Mouse (Mus musculus): ENCODE measurements around the gene Scn8a. TPM values are rescaled to one million over a fixed set of nuclear protein-coding genes. Genes with fewer than 3 reads are reported as not detected.

The Scn8a gene
- polyA plus RNA-seq, 2 experiments, result 4.7 to 8.4 TPM

GRCm38 (mm10) chr15:100924941-100925340 lies 55.3 kb downstream of the Scn8a start:
- no peak overlapping the region for H3K9ac ChIP-seq (ENCODE audit: low read depth, low read length, severe bottlenecking)
- H3K4me1 ChIP-seq (ENCODE audit: control insufficient read depth, insufficient read depth, low read length), result no peaks in the 10 kb centered on the region
- no peak for TF ChIP-seq POLR2A (IDR thresholded peaks at IDR 0.05; ENCODE audit: borderline replicate concordance, extremely low read depth, insufficient read depth, insufficient read length)
- H3K9me3 ChIP-seq (ENCODE audit: control insufficient read depth, low read length), result no peaks in the 10 kb centered on the region
- DNase-seq (ENCODE audit: low spot score) (no peak), ATAC-seq (ENCODE audit: low FRiP score, low read depth) (no peak)
- no peaks in the 10 kb centered on the region for H3K36me3 ChIP-seq (ENCODE audit: control insufficient read depth, insufficient read depth, low read length)
- WGBS, result 67% methylated on average over 10 of the region's 10 CpGs
- no peak overlapping the region for H3K4me3 ChIP-seq (replicated peaks; ENCODE audit: low read length)
- H3K27me3 ChIP-seq (ENCODE audit: control insufficient read depth, insufficient read depth, low read length), result no peaks in the 10 kb centered on the region
- H3K27ac ChIP-seq (replicated peaks; ENCODE audit: low read depth, low read length), result no peak overlapping the region
- H3K4me2 ChIP-seq (replicated peaks; ENCODE audit: low read depth, low read length, severe bottlenecking), result no peak overlapping the region

GRCm38 (mm10) chr15:100930477-100930876 lies 60.8 kb downstream of the Scn8a start:
- H3K9me3 ChIP-seq (ENCODE audit: control insufficient read depth, low read length), result no peaks in the 10 kb centered on the region
- H3K36me3 ChIP-seq (ENCODE audit: control insufficient read depth, insufficient read depth, low read length), result no peaks in the 10 kb centered on the region
- no peak overlapping the region for H3K9ac ChIP-seq (ENCODE audit: low read depth, low read length, severe bottlenecking)
- no peak for TF ChIP-seq POLR2A (IDR thresholded peaks at IDR 0.05; ENCODE audit: borderline replicate concordance, extremely low read depth, insufficient read depth, insufficient read length)
- no peaks in the 10 kb centered on the region for H3K27me3 ChIP-seq (ENCODE audit: control insufficient read depth, insufficient read depth, low read length)
- H3K4me2 ChIP-seq (replicated peaks; ENCODE audit: low read depth, low read length, severe bottlenecking), result no peak overlapping the region
- H3K4me1 ChIP-seq (ENCODE audit: control insufficient read depth, insufficient read depth, low read length), result peaks cover 6% of the 10 kb centered on the region; the same call in 1 of the 2 replicates
- DNase-seq (ENCODE audit: low spot score) (no peak), ATAC-seq (ENCODE audit: low FRiP score, low read depth) (no peak)
- H3K4me3 ChIP-seq (replicated peaks; ENCODE audit: low read length), result no peak overlapping the region
- 42% methylated on average over 3 of the region's 3 CpGs for WGBS
- H3K27ac ChIP-seq (replicated peaks; ENCODE audit: low read depth, low read length), result no peak overlapping the region

GRCm38 (mm10) chr15:100936176-100936575 lies 66.5 kb downstream of the Scn8a start:
- Histone ChIP-seq H3K36me3 (ENCODE audit: control insufficient read depth, insufficient read depth, low read length) (no peaks in the 10 kb centered on the region), H3K27me3 (ENCODE audit: control insufficient read depth, insufficient read depth, low read length) (no peaks in the 10 kb centered on the region), H3K4me1 (ENCODE audit: control insufficient read depth, insufficient read depth, low read length) (peaks cover 16% of the 10 kb centered on the region), H3K27ac (replicated peaks; ENCODE audit: low read depth, low read length) (peak overlapping the region; percentile 22), H3K9ac (ENCODE audit: low read depth, low read length, severe bottlenecking) (peak overlapping the region; percentile 52), H3K9me3 (ENCODE audit: control insufficient read depth, low read length) (no peaks in the 10 kb centered on the region), H3K4me3 (replicated peaks; ENCODE audit: low read length) (peak overlapping the region; percentile 21), H3K4me2 (replicated peaks; ENCODE audit: low read depth, low read length, severe bottlenecking) (peak overlapping the region; percentile 30)
- no peak for ATAC-seq (ENCODE audit: low FRiP score, low read depth)
- DNase-seq (ENCODE audit: low spot score), result no peak
- TF ChIP-seq POLR2A (IDR thresholded peaks at IDR 0.05; ENCODE audit: borderline replicate concordance, extremely low read depth, insufficient read depth, insufficient read length), result no peak
- WGBS, result 50% methylated on average over 24 of the region's 24 CpGs

- H3K9ac ChIP-seq (ENCODE audit: low read depth, low read length, severe bottlenecking), result no peak overlapping the region
- H3K27me3 ChIP-seq (ENCODE audit: control insufficient read depth, insufficient read depth, low read length), result no peaks in the 10 kb centered on the region
- ATAC-seq (ENCODE audit: low FRiP score, low read depth), result no peak
Observed at GRCm38 (mm10) chr15:100948383-100948782, 78.7 kb downstream of the Scn8a start.

DNA sequence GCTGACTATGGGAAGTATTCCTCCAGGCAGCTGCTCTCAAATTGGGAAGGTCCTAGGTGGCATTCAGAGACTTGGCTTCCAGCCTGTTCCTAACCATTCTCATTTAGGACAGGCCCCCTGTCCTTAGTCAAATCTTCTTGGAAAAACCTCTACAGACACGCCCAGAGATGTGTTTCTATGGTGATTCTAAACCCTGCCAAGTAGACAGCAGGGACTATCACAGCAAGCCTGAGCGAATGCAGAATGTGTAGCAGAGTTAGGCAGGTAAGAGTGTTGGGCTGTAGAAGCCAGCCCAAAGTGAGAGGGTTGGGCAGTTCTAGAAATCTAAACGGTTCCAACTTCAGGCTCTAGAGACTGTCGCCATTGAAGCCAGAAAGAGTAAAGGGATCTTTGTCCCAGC lies 79.5 kb downstream of the Scn8a start:
- Histone ChIP-seq H3K4me3 (replicated peaks; ENCODE audit: low read length) (no peak overlapping the region), H3K4me2 (replicated peaks; ENCODE audit: low read depth, low read length, severe bottlenecking) (no peak overlapping the region), H3K9me3 (ENCODE audit: control insufficient read depth, low read length) (no peaks in the 10 kb centered on the region), H3K27me3 (ENCODE audit: control insufficient read depth, insufficient read depth, low read length) (no peaks in the 10 kb centered on the region), H3K36me3 (ENCODE audit: control insufficient read depth, insufficient read depth, low read length) (no peaks in the 10 kb centered on the region), H3K27ac (replicated peaks; ENCODE audit: low read depth, low read length) (no peak overlapping the region), H3K4me1 (ENCODE audit: control insufficient read depth, insufficient read depth, low read length) (no peaks in the 10 kb centered on the region), H3K9ac (ENCODE audit: low read depth, low read length, severe bottlenecking) (no peak overlapping the region)
- ATAC-seq (ENCODE audit: low FRiP score, low read depth), result no peak
- no peak for DNase-seq (ENCODE audit: low spot score)
- TF ChIP-seq POLR2A (IDR thresholded peaks at IDR 0.05; ENCODE audit: borderline replicate concordance, extremely low read depth, insufficient read depth, insufficient read length), result no peak
- 81% methylated on average over 4 of the region's 4 CpGs for WGBS

More at GRCm38 (mm10) chr15:100948383-100948782, 78.7 kb downstream of the Scn8a start:
- TF ChIP-seq POLR2A (IDR thresholded peaks at IDR 0.05; ENCODE audit: borderline replicate concordance, extremely low read depth, insufficient read depth, insufficient read length), result no peak
- Histone ChIP-seq H3K4me3 (replicated peaks; ENCODE audit: low read length) (no peak overlapping the region), H3K4me1 (ENCODE audit: control insufficient read depth, insufficient read depth, low read length) (no peaks in the 10 kb centered on the region), H3K9me3 (ENCODE audit: control insufficient read depth, low read length) (no peaks in the 10 kb centered on the region), H3K27ac (replicated peaks; ENCODE audit: low read depth, low read length) (no peak overlapping the region), H3K36me3 (ENCODE audit: control insufficient read depth, insufficient read depth, low read length) (no peaks in the 10 kb centered on the region), H3K4me2 (replicated peaks; ENCODE audit: low read depth, low read length, severe bottlenecking) (no peak overlapping the region)
- no peak for DNase-seq (ENCODE audit: low spot score)
- 88% methylated on average over 13 of the region's 13 CpGs for WGBS

DNA sequence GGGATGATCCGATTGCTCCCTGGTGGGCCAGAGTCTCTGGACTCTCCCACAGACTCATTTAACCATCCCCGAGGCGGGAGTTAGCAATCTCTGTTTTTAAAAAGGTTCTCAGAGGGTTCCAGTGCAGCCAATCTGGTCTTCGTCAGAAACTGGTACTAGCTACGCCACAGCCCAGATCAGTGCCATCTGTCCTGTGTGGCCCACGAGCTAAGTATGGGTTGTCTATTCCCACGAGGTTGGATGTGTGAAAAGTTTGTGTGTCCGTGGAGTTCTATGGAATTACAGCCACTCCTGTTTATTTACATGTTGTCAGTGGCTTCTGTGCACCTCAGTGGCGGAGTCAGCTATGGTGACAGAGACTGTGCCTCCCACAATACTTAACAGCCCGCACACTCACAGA lies 81.8 kb downstream of the Scn8a start:
- no peaks in the 10 kb centered on the region for H3K9me3 ChIP-seq (ENCODE audit: control insufficient read depth, low read length)
- no peak overlapping the region for H3K4me3 ChIP-seq (replicated peaks; ENCODE audit: low read length)
- WGBS, result 73% methylated on average over 10 of the region's 10 CpGs
- no peak for ATAC-seq (ENCODE audit: low FRiP score, low read depth)
- H3K27ac ChIP-seq (replicated peaks; ENCODE audit: low read depth, low read length), result no peak overlapping the region
- no peak overlapping the region for H3K9ac ChIP-seq (ENCODE audit: low read depth, low read length, severe bottlenecking)
- H3K4me1 ChIP-seq (ENCODE audit: control insufficient read depth, insufficient read depth, low read length), result no peaks in the 10 kb centered on the region
- H3K4me2 ChIP-seq (replicated peaks; ENCODE audit: low read depth, low read length, severe bottlenecking), result no peak overlapping the region
- H3K36me3 ChIP-seq (ENCODE audit: control insufficient read depth, insufficient read depth, low read length), result no peaks in the 10 kb centered on the region
- no peak for DNase-seq (ENCODE audit: low spot score)
- no peaks in the 10 kb centered on the region for H3K27me3 ChIP-seq (ENCODE audit: control insufficient read depth, insufficient read depth, low read length)
- TF ChIP-seq POLR2A (IDR thresholded peaks at IDR 0.05; ENCODE audit: borderline replicate concordance, extremely low read depth, insufficient read depth, insufficient read length), result no peak

Data from limb, embryonic 14.5 days (tissue).